Mouse (Mus musculus): Measurements from ENCODE around the gene Nxf2.

- TF ChIP-seq CTCF (IDR thresholded peaks at IDR 0.05; ENCODE audit: low read depth) = no peak
- TF ChIP-seq EP300 (IDR thresholded peaks at IDR 0.05; ENCODE audit: low read depth) = no peak
Observed at GRCm38 (mm10) chrX:134964546-134964945, at the start of gene Nxf2.
